Mouse (Mus musculus): Measurements from ENCODE around the gene Neurl3.

The Neurl3 gene

DNA sequence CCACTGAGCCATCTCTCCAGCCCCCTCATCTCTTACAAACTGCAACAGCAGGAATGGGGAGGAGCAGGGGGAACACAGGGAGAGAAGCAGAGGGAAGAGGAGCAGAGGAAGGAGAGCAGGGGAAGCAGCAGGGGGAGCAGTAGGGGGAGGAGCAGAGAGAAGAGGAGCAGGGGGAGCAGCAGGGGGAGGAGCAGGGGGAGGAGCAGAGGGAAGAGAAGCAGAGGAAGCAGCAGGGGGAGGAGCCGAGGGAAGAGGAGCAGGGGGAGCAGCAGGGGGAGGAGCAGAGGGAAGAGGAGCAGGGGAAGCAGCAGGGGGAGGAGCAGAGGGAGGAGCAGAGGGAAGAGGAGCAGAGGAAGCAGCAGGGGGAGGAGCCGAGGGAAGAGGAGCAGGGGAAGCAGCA is 15.8 kb downstream of the Neurl3 start:
- DNase-seq (ENCODE audit: low read depth, low spot score), result no peak

DNA sequence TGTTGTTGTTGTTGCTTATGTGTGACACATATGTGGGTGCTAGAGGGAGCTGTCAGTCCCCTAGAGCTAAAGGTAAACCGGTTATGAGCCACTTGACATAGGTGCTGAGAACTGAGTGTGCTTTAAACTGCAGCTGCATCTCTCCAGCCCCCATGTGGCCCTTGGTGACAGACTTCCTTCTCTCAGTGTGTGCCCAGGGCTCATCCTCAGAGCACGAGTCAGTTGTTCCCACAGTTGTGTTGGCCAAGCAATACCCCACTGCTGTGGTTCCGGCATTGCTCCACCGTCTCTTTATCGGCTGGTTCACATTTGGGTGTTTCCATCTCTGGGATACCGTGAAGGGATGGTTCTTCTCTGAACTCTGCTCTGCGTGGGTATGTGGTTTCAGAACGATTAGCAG is 17.2 kb downstream of the Neurl3 start:
- DNase-seq (ENCODE audit: low read depth, low spot score), result no peak

DNA sequence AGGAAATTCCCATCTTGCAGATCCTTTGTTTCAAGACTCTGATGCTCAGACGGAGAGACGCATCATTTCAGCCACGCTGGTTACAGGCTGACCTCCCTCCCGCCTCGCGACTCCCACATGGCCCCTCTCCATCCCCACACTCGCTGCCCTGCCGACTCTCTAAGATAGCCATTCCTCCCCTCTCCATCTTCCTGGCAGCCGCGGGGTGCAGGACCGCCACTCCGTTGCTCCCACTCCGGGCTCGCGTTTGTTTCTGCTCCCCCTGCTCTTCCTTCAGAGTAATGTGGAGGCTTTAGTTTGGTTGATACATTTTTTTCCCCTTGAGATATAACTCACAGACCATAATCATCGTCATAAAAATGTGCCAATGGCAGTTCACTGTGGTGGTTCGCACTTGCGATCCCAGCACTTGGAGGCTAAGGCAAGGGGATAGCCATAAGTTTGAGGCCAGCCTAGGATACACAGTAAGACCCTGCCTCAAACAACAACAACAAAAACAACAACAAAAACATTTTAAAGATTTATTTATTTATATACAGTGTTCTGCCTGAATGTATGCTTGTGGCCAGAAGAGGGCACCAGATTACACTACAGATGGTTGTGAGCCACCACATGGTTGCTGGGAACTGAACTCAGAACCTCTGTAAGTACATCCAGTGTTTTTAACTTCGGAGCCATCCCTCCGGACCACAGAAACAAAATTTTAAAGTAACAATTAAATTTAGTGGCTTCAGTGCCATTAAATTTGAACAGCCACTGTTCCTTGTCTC is 18.4 kb downstream of the Neurl3 start:
- DNase-seq (ENCODE audit: low read depth, low spot score), result no peak

DNA sequence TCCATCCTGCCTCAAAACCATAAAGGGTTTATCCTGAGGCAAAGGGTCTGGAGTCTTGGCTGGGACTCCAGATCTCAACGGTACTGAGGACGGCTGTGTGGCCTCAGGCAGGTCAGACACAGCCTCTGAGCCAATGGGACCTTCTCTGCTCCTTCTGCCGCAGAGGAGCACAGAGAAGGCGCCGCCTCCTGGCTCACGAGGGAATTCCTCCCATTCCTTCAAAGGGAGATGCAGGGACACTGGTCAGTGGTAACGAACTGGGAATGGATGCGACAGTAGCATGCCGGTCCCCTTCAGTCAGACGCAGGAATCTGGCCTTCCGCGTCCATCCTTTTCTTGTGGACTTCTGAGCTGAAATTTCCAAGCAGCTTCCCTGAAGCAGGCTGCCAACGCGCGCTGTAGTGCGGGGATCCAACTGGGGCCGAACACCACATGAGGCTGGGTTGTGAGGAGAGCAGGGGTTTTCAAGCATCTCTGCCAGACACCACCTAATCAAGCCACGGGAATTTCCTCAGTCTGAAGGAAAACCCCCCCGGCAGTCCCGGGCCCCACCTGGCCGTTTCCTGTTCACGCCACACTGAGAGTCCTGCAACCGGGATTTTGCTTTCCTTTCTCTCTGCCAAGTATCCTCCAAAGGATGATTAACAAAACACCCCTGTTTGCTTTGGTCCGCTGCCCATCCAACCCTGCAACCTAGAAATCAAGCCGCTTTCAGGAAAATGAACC is 19.7 kb downstream of the Neurl3 start:
- DNase-seq (ENCODE audit: low read depth, low spot score), result no peak

DNA sequence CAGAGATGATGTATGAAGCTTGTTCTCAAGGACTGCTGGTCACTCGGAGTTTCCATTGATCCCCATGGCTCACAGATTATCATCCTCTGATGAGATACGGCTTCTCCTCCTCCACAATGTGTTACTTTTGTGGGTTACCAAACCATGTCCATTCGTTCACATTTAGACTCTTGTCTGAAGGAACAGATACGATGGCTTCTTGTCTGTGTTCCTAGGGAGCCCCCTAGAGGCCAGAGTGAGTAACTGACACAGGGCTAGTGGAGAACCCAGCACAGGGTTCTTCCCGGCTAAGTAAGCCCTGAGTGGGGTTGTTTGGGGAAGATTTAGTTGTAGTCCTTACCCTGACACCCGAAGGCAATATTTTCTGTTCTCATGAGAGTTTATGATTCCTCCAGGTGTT is 21.7 kb downstream of the Neurl3 start:
- DNase-seq (ENCODE audit: low read depth, low spot score), result peak; percentile 76

DNA sequence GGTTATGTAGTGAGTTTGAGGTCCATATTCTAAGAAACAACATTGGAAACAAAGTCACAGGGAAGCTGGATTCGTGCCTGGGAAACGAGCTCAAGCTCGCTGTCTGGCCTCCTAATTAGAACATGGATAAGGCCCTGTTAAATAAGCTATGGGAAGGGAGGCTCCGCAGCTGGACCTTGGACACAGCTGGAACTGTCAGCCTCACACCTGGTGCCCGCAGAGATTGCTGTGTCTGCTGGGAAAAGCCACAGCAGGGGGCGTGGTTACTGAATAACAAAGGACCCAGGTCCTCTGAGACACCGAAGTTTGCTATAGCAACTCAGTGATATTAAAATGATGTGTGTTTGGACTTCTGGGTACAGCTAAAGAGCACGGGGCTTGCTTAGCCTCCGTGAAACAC is 23.1 kb downstream of the Neurl3 start:
- DNase-seq (ENCODE audit: low read depth, low spot score), result no peak

DNA sequence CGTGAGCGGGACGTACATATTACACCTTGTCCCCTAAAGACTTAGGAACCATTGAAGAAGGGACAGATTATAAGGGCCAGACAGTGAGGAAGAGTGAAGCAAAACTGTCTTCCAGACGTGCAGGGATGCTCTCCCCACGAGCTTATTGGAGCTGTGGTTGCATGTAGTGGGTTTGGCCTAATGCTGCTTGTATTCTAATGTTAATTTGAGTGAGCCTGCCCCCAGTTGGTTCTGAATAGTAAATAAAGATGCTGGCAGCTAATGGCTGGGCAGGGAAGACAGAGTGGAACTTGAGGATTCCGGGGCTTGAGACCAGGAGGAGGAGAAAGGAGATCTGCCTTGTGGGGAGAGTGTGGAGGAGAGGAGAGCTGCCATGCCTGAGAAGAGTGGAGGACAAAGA is 27.8 kb downstream of the Neurl3 start:
- no peak for DNase-seq (ENCODE audit: low read depth, low spot score)

DNA sequence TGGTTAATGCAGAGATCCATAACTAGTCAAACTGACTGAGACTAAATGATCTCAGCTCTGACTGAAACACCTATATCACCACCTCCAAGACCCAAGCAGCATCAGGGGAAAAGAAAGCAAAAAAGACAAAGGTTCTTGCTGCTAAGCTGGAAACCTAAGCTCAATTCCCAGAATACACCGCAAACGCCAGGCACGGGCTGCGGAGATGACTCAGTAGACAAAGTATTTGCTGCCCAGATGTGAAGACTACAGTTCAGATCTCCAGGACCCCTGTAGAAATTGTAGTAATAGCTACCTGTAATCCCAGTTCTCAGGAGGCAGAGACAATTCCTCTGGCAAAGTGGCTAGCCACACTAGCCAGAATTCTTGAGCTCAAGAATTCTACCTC is 29.7 kb downstream of the Neurl3 start:
- DNase-seq (ENCODE audit: low read depth, low spot score), result no peak

DNA sequence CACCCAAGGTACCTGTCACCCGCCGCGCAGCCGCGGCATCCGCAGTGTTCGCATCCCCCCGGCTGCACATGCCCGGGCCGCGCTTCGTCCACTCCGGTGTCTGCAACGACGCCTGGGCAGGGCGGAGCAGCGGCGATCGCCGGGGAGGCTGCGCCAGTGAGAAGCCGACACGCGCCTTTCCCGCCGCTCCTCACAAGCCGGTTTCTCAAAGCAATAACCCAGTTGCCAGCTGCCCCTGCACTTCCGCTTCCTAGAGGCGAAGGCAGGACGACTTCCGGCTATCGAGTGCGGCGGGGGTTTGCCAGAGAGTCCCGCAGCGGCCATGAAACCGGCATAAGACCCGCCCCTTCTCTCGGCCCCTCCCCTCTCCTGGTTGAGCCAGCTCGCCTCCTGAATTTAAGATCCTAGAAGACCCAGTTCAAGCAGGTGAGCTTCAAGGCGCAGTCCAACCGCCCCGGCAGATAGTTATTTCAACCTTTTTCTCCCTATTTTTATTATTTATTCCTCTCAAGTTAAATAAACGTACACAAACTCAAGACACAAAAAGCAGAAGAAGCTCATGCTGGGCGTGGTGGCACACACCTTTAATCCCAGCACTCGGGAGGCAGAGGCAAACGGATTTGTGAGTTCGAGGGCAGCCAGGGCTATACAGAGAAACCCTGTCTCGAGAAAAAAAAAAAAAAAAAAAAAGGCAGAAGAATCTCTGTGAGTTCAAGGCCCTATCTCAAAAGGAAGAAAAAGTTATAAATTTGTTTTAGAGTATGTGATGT is 30.2 kb downstream of the Neurl3 start, which contains the start of gene Uggt1:
Gene Uggt1 (minus strand): TSS at position 663 of the 770 bp plus-strand sequence.
- peak; percentile 90 for DNase-seq (ENCODE audit: low read depth, low spot score)

DNA sequence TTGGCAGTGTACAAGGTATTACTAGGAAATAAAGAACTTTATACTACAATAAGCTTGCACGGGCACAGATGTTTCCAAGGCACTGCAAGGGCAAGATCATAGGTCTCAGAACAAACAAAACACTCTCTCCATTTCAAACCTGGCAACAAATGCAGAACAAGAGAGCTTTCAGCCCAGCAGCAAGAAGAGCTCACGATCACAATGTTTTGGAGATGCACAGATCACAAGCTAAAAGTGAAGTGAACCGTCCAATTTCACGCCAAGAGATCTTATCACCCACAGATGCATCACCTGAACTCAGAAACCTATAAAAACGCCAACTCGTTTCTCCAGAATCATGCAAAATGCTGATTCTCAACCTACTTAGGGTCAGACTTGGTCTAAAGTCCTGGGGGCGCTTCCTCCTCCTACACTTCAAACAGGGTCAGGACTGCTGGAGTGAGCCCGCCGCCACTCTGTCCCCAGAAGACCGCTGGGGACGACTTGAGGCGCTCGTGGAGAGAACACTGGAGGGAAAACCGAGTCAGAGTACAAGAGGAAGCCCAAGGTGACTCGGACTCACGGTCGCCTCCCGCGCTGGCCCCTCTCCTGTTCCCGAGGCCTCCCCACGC is 30.9 kb downstream of the Neurl3 start:
- no peak for DNase-seq (ENCODE audit: low read depth, low spot score)

DNA sequence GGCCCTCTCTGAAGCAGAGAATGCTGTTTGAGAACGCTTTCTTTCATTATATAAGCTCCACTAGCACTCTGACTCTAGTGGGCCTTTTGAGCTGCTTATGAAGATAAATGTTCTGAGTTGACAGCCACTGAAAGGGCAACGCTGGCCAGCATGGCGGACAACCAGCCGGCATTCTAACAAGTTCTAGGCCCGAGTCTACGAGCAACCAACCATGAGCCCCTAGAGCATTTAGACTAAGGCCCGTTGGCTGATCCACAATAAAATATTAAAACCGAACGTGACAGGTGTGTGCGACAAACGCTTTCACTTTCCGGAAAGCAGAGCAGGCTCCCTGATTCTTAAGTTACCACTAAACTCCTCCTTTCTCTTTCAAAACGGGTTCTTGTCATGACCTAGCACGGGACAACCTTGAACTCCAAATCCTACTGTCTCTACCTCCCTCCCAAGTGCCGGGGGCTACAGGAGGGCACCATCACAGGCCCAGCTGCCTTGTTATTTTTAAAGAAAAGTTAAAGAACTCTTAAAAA is 32.5 kb downstream of the Neurl3 start:
- DNase-seq (ENCODE audit: low read depth, low spot score), result no peak

DNA sequence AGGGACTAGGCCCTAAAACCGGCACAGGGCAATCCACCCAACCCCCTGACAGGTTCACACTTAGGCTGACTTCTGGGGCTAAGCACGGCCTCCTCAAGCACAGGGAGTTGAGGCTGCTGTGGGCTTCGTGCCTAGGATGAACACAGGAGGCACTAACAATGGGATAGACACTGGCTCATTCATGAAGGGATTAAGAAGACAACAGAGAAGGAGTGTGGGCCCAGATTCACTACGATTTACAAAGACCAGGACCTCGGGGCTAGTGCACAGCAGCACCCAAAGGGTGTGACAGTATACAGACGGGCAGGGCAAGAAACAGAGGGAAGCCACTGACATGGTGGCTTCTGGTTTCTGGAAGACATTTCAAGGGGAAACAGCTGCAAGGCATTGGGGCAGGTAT is 34.3 kb downstream of the Neurl3 start:
- no peak for DNase-seq (ENCODE audit: low read depth, low spot score)

DNA sequence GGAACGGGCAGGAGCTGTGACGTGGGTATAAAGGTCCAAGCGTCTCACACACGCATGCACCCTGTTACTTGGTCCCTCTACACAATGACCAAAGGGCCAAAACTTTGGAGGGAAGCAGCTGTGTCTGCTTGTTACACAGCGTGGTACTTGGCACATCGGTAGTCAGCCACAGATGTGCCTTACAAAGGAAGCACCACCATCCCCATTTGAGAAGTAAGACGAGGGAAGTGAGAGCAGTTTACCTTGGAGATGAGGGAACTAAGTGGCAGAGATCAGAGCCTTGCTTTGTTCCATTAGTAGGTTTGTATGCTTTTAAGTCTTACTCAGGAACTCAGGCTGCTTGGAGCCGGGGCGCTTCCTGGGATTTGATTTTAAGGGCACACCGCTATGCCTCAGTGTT is 35.1 kb downstream of the Neurl3 start:
- no peak for DNase-seq (ENCODE audit: low read depth, low spot score)

DNA sequence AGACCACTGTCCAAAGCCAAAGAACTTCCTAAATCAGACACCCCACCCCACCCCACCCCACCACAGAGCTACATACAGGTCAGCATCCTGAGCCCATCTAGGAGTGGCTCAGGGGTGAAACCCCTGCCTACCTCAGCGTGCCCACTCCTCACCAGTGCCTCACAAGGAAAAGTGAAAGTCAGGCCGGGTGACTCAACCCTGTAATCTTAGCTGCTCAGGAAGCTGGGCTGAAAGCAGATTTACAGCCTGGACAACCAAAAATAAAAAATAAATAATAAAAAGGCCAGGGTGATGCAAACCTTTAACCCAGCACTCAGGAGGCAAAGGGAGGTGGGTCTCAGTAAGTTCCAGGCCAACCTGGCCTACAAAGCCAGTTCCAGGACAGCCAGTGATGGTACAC is 38.6 kb downstream of the Neurl3 start:
- no peak for DNase-seq (ENCODE audit: low read depth, low spot score)

DNA sequence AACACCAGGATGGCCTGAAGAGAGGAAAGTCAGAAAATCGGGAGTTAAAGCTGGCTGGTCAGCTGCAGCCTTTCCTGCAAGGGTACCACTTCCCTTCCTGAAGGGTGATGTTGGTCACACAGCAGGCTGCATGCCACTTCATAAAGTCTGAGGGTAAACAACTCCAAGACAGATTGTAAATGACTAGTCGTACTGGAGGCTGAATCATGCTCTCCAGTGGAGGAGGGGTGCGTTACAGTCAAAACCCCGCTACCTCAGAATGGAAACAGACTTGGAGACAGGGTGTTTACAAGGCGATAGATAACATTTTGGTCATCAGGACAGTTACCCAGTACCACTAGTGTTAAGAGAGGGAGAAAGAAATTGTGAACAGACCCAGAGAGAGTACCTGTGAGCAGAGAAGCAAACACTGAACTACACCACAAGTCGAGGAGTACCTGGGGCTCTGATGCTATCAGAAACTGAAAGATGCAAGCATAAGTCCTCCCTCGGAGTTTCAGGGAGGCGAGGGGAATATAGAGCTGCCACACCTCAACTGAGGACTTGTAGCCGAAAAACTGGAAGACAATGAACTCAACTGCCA is 39.3 kb downstream of the Neurl3 start:
- DNase-seq (ENCODE audit: low read depth, low spot score), result no peak

DNA sequence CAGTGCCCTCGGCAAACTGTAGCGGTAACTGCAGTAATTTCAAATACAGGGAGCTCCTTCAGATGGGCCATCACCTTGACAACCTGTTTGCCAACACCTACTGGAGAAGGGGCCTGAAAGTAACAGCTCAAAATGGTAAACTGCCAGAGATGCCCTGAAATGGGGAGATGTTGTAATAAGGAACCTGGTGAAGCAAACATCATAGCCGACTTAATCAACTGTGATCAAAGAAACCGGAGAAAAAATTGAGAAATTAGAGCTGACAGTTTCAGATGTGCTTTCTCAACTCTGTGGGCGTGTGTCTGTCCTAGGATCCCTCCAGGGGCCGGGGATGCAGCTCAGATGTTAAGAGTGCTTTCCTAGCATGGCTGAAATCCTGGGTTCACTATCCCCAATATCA is 41.3 kb downstream of the Neurl3 start:
- DNase-seq (ENCODE audit: low read depth, low spot score), result no peak

DNA sequence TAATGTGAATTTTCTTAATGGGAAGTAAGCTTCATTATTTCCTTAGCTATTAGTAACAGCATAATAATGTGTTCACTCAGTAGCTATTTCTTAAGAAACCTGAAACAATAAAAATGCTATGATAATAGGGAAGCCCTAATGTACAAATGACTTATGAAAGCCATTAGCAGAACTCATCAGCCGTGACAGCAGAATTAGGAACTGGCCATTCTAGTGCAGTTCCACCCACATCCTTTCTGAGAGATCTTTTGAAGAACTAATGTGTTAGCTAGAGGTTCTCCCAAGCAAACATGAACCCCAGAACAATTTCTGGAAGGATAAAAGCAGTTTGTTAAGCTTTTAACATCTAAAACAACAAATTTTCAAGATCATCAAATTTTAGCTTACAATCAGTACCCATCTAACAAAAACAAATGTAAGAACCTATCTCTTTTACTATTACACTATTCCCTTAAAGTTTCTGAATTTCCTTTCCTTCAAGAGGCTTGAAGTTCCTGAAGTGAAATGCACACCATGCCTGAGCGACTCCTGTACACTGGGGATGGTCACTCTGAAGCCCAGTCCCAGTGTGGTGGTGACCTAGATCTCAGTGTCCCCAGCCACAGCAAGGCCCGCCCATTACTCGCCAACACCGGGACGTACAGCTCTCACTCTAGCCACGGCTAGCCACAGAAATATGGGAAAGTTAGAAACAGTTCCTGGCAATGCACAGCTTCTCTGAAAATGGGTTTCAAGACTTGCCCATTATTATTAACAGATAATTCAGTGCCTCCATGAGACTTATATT is 43.4 kb downstream of the Neurl3 start:
- DNase-seq (ENCODE audit: low read depth, low spot score), result no peak

DNA sequence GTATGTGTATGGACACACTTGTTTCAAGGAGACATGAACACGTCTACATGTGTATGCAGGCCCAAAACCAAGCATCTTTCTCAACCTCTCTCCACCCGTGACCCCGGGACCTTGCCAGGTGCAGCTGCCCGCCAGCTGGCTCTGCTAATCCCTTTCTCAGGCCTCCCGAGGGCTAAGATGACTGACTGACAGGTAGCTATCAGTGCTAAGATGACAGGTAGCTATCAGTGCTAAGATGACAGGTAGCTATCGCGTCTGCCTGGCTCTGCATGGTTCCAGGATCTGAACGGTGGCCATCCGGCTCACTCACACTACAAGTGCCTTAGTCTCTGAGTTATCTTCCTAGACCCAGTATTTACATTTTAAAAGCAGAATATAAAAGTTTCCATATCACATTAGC is 46.0 kb downstream of the Neurl3 start:
- DNase-seq (ENCODE audit: low read depth, low spot score), result no peak

DNA sequence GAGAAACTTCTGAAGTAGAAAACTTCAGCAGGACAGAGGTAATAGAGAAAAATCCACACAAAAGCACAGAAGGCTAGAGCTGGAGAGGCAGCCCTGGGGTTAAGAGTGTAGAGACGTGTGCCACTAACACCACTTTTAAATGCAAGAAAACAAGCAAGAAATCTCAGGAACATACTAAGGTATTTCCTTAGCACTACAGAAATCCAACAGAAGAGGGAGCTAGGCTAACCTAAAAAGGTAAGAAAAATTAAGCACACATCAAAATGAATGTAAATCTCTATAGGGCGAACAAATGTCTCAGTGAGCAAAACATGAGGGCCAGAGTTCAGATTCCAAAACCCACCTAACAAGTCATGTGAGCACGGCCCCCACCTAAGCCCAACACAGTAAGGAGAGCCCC is 49.8 kb downstream of the Neurl3 start:
- no peak for DNase-seq (ENCODE audit: low read depth, low spot score)
